Mouse (Mus musculus): ENCODE results near the gene Naa10. TPM values are rescaled to one million over a fixed set of nuclear protein-coding genes. Genes with fewer than 3 reads are reported as not detected.

Naa10 gene
- polyA plus RNA-seq, 2 experiments = 73.0 to 81.3 TPM

DNA sequence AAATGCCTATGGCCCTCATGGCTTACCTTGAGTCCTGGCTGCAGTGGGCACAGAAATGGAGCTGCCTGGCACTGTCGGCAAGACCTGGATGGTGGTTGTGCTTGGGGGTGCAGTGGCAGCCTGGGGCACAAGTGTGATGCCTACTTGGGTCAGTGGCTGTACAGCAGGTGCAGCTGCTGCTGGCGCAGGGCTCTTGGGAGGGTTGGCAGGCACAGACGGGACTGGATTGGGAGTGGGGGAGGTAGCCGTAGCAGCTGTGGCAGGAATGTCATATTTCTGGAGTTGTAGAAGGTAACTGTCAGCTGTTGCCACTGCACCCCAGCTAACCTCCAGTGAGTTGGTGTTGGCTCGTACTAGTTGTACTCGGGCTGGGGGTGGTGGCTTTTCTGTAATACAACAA lies 33.2 kb upstream of the Naa10 start:
- Histone ChIP-seq H3K4me3 (ENCODE audit: insufficient read depth in 1 of 2, low read depth in 2 of 2, low read length in 2 of 2) (no peak overlapping the region), H3K4me2 (ENCODE audit: low read depth) (no peak overlapping the region), H3K4me1 (replicated peaks; ENCODE audit: control insufficient read depth in 2 of 2, insufficient read depth in 2 of 2, low read length in 1 of 2) (no peaks in the 10 kb centered on the region), H3K9me3 (ENCODE audit: control insufficient read depth, low read length) (no peaks in the 10 kb centered on the region), H3K27me3 (ENCODE audit: control insufficient read depth, insufficient read depth, low read length) (no peaks in the 10 kb centered on the region), H3K9ac (replicated peaks) (no peak overlapping the region), H3K27ac (no peak overlapping the region), H3K36me3 (replicated peaks; ENCODE audit: control insufficient read depth, insufficient read depth, low read depth) (peaks cover 98% of the 10 kb centered on the region)
- 85% methylated on average over 6 of the region's 6 CpGs for WGBS (ENCODE audit: insufficient replicate concordance)
- no peak for TF ChIP-seq CTCF (IDR thresholded peaks at IDR 0.05; ENCODE audit: low read depth)
- DNase-seq (ENCODE audit: low read depth in 3 of 3, low spot score in 3 of 3) (no peak), ATAC-seq (ENCODE audit: insufficient read depth) (no peak)

DNA sequence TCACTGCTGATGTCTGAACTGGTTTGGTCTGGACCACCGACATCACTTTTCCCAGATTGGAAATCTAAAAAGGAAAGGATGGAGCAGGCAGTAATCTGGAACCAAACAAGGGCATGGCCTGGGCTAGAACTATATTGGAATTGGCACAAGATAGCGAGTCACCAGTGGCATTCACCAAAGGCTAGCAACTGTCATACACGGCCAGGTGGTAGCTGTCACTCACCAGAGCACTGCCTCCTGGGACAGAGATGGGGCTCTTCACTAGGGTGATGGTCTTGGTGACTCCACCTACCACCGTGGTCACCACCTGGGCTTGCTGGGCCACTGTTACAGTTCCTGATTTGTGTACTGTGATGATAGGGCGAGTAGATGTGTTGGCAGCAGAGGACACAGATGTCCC lies 30.9 kb upstream of the Naa10 start:
- no peaks in the 10 kb centered on the region for H3K4me1 ChIP-seq (replicated peaks; ENCODE audit: control insufficient read depth in 2 of 2, insufficient read depth in 2 of 2, low read length in 1 of 2)
- H3K9me3 ChIP-seq (ENCODE audit: control insufficient read depth, low read length) = no peaks in the 10 kb centered on the region
- H3K27ac ChIP-seq = no peak overlapping the region
- ATAC-seq (ENCODE audit: insufficient read depth) = no peak
- DNase-seq (ENCODE audit: low read depth in 3 of 3, low spot score in 3 of 3) = no peak
- no peaks in the 10 kb centered on the region for H3K27me3 ChIP-seq (ENCODE audit: control insufficient read depth, insufficient read depth, low read length)
- H3K36me3 ChIP-seq (replicated peaks; ENCODE audit: control insufficient read depth, insufficient read depth, low read depth) = peaks cover 95% of the 10 kb centered on the region
- WGBS (ENCODE audit: insufficient replicate concordance) = 67% methylated on average over 5 of the region's 5 CpGs
- no peak overlapping the region for H3K4me2 ChIP-seq (ENCODE audit: low read depth)
- TF ChIP-seq EP300 (IDR thresholded peaks at IDR 0.05; ENCODE audit: low read depth) (no peak), CTCF (IDR thresholded peaks at IDR 0.05; ENCODE audit: low read depth) (no peak)
- no peak overlapping the region for H3K4me3 ChIP-seq (ENCODE audit: insufficient read depth in 1 of 2, low read depth in 2 of 2, low read length in 2 of 2)
- no peak overlapping the region for H3K9ac ChIP-seq (replicated peaks)

- Histone ChIP-seq H3K4me1 (replicated peaks; ENCODE audit: control insufficient read depth in 2 of 2, insufficient read depth in 2 of 2, low read length in 1 of 2) (no peaks in the 10 kb centered on the region), H3K27me3 (ENCODE audit: control insufficient read depth, insufficient read depth, low read length) (no peaks in the 10 kb centered on the region), H3K27ac (no peak overlapping the region), H3K4me3 (ENCODE audit: insufficient read depth in 1 of 2, low read depth in 2 of 2, low read length in 2 of 2) (no peak overlapping the region), H3K4me2 (ENCODE audit: low read depth) (no peak overlapping the region), H3K36me3 (replicated peaks; ENCODE audit: control insufficient read depth, insufficient read depth, low read depth) (peaks cover 93% of the 10 kb centered on the region), H3K9ac (replicated peaks) (no peak overlapping the region), H3K9me3 (ENCODE audit: control insufficient read depth, low read length) (no peaks in the 10 kb centered on the region)
- 81% methylated on average over 10 of the region's 10 CpGs for WGBS (ENCODE audit: insufficient replicate concordance)
- DNase-seq (ENCODE audit: low read depth in 3 of 3, low spot score in 3 of 3) = no peak
- ATAC-seq (ENCODE audit: insufficient read depth) = no peak
- TF ChIP-seq EP300 (IDR thresholded peaks at IDR 0.05; ENCODE audit: low read depth) (no peak), CTCF (IDR thresholded peaks at IDR 0.05; ENCODE audit: low read depth) (no peak)
These were observed 27.6 kb upstream of the Naa10 start for GRCm38 (mm10) chrX:73949341-73949740.

DNA sequence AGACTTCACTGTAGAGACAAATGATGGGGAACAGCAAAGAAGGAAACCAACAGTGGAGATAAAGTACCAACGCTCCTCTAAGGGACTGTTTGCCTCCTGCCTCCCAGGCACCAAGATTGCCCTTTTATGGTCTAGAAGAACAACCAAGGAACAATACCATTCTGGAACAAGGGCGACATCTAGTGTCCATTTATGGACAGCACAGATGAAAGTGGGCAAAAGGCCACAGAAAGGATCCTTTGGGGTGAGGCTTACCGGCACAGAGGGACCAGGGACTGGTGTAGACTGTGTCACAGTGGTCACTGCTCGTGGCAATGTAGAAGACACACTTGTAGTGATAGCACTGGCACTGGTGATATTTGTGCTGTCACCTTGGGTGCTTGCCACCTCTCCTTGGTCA lies 26.9 kb upstream of the Naa10 start:
- ATAC-seq (ENCODE audit: insufficient read depth) = peak; percentile 30; the same call in 1 of the 2 replicates
- Histone ChIP-seq H3K27me3 (ENCODE audit: control insufficient read depth, insufficient read depth, low read length) (no peaks in the 10 kb centered on the region), H3K4me3 (ENCODE audit: insufficient read depth in 1 of 2, low read depth in 2 of 2, low read length in 2 of 2) (no peak overlapping the region), H3K9ac (replicated peaks) (no peak overlapping the region), H3K36me3 (replicated peaks; ENCODE audit: control insufficient read depth, insufficient read depth, low read depth) (peaks cover 93% of the 10 kb centered on the region), H3K9me3 (ENCODE audit: control insufficient read depth, low read length) (no peaks in the 10 kb centered on the region), H3K4me2 (ENCODE audit: low read depth) (no peak overlapping the region), H3K27ac (no peak overlapping the region), H3K4me1 (replicated peaks; ENCODE audit: control insufficient read depth in 2 of 2, insufficient read depth in 2 of 2, low read length in 1 of 2) (no peaks in the 10 kb centered on the region)
- WGBS (ENCODE audit: insufficient replicate concordance) = 24% methylated on average over 4 of the region's 4 CpGs
- DNase-seq (ENCODE audit: low read depth in 3 of 3, low spot score in 3 of 3) = no peak
- TF ChIP-seq CTCF (IDR thresholded peaks at IDR 0.05; ENCODE audit: low read depth) (peak; percentile 84), EP300 (IDR thresholded peaks at IDR 0.05; ENCODE audit: low read depth) (no peak)

DNA sequence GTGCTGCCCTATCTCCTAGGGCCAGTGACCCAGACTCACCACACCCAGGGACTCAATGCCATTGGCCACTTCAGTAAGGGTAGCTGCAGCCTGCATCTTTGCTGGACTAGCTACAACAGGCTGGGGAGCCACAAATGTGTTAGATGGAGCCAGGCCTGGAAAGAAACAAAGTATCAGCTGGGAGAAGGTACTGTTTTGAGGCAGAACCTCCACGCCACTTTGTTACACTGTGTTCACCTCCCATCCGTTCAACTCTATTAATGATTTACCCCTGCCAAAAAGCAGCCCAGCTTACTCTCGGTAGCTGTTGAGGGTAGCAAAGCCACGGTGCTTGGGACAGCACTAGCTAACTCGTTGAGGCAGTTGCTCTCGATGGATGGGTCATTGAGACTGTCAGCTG lies 25.2 kb upstream of the Naa10 start:
- DNase-seq (ENCODE audit: low read depth in 3 of 3, low spot score in 3 of 3) = no peak
- H3K9me3 ChIP-seq (ENCODE audit: control insufficient read depth, low read length) = no peaks in the 10 kb centered on the region
- peaks cover 93% of the 10 kb centered on the region for H3K36me3 ChIP-seq (replicated peaks; ENCODE audit: control insufficient read depth, insufficient read depth, low read depth)
- no peak for ATAC-seq (ENCODE audit: insufficient read depth)
- no peaks in the 10 kb centered on the region for H3K27me3 ChIP-seq (ENCODE audit: control insufficient read depth, insufficient read depth, low read length)
- H3K4me2 ChIP-seq (ENCODE audit: low read depth) = no peak overlapping the region
- H3K27ac ChIP-seq = no peak overlapping the region
- no peak for TF ChIP-seq EP300 (IDR thresholded peaks at IDR 0.05; ENCODE audit: low read depth)
- no peak for TF ChIP-seq CTCF (IDR thresholded peaks at IDR 0.05; ENCODE audit: low read depth)
- no peak overlapping the region for H3K4me3 ChIP-seq (ENCODE audit: insufficient read depth in 1 of 2, low read depth in 2 of 2, low read length in 2 of 2)
- WGBS (ENCODE audit: insufficient replicate concordance) = 81% methylated on average over 6 of the region's 6 CpGs
- H3K9ac ChIP-seq (replicated peaks) = no peak overlapping the region
- H3K4me1 ChIP-seq (replicated peaks; ENCODE audit: control insufficient read depth in 2 of 2, insufficient read depth in 2 of 2, low read length in 1 of 2) = no peaks in the 10 kb centered on the region

Measured in liver, embryonic 14.5 days (tissue).